Mouse (Mus musculus): Measurements from ENCODE around the gene Cd6. TPM values are rescaled to one million over a fixed set of nuclear protein-coding genes. Genes with fewer than 3 reads are reported as not detected.

The Cd6 gene
- polyA plus RNA-seq, 1 experiment, result not detected

GRCm38 (mm10) chr19:10783168-10783567, 46.7 kb downstream of the Cd6 start:
- Histone ChIP-seq H3K4me3 (ENCODE audit: insufficient read depth, low read depth, low read length) (no peak overlapping the region), H3K27ac (ENCODE audit: insufficient read depth, low read depth, low read length) (no peak overlapping the region), H3K4me1 (ENCODE audit: control insufficient read depth, insufficient read depth, low read length) (no peaks in the 10 kb centered on the region; the same call in 1 of the 2 replicates)
- 85% methylated on average over 4 of the region's 4 CpGs for WGBS
- TF ChIP-seq POLR2A (IDR thresholded peaks at IDR 0.05; ENCODE audit: insufficient read depth, low read depth, low read length), result no peak
- TF ChIP-seq CTCF (IDR thresholded peaks at IDR 0.05; ENCODE audit: insufficient read depth, low read depth, low read length), result no peak

GRCm38 (mm10) chr19:10781641-10782040, 48.2 kb downstream of the Cd6 start:
- H3K4me3 ChIP-seq (ENCODE audit: insufficient read depth, low read depth, low read length), result no peak overlapping the region
- TF ChIP-seq CTCF (IDR thresholded peaks at IDR 0.05; ENCODE audit: insufficient read depth, low read depth, low read length) (no peak), POLR2A (IDR thresholded peaks at IDR 0.05; ENCODE audit: insufficient read depth, low read depth, low read length) (no peak)
- no peaks in the 10 kb centered on the region for H3K4me1 ChIP-seq (ENCODE audit: control insufficient read depth, insufficient read depth, low read length)
- WGBS, result 81% methylated on average over 4 of the region's 4 CpGs
- H3K27ac ChIP-seq (ENCODE audit: insufficient read depth, low read depth, low read length), result no peak overlapping the region

GRCm38 (mm10) chr19:10776906-10777305, 53.0 kb downstream of the Cd6 start:
- Histone ChIP-seq H3K27ac (ENCODE audit: insufficient read depth, low read depth, low read length) (no peak overlapping the region), H3K4me1 (ENCODE audit: control insufficient read depth, insufficient read depth, low read length) (no peaks in the 10 kb centered on the region), H3K4me3 (ENCODE audit: insufficient read depth, low read depth, low read length) (no peak overlapping the region)
- TF ChIP-seq POLR2A (IDR thresholded peaks at IDR 0.05; ENCODE audit: insufficient read depth, low read depth, low read length) (no peak), CTCF (IDR thresholded peaks at IDR 0.05; ENCODE audit: insufficient read depth, low read depth, low read length) (no peak)
- WGBS, result 85% methylated on average over 4 of the region's 4 CpGs

GRCm38 (mm10) chr19:10774141-10774540, 55.7 kb downstream of the Cd6 start:
- WGBS, result 94% methylated on average over 6 of the region's 6 CpGs
- Histone ChIP-seq H3K4me1 (ENCODE audit: control insufficient read depth, insufficient read depth, low read length) (no peaks in the 10 kb centered on the region), H3K4me3 (ENCODE audit: insufficient read depth, low read depth, low read length) (no peak overlapping the region), H3K27ac (ENCODE audit: insufficient read depth, low read depth, low read length) (no peak overlapping the region)
- TF ChIP-seq POLR2A (IDR thresholded peaks at IDR 0.05; ENCODE audit: insufficient read depth, low read depth, low read length) (no peak), CTCF (IDR thresholded peaks at IDR 0.05; ENCODE audit: insufficient read depth, low read depth, low read length) (no peak)

- no peaks in the 10 kb centered on the region for H3K4me1 ChIP-seq (ENCODE audit: control insufficient read depth, insufficient read depth, low read length)
- TF ChIP-seq CTCF (IDR thresholded peaks at IDR 0.05; ENCODE audit: insufficient read depth, low read depth, low read length) (no peak), POLR2A (IDR thresholded peaks at IDR 0.05; ENCODE audit: insufficient read depth, low read depth, low read length) (no peak)
- no peak overlapping the region for H3K27ac ChIP-seq (ENCODE audit: insufficient read depth, low read depth, low read length)
- 81% methylated on average over 7 of the region's 7 CpGs for WGBS
- no peak overlapping the region for H3K4me3 ChIP-seq (ENCODE audit: insufficient read depth, low read depth, low read length)
These were observed 56.5 kb downstream of the Cd6 start for GRCm38 (mm10) chr19:10773384-10773783.

- WGBS, result 88% methylated on average over 10 of the region's 10 CpGs
- no peak for TF ChIP-seq CTCF (IDR thresholded peaks at IDR 0.05; ENCODE audit: insufficient read depth, low read depth, low read length)
- no peak for TF ChIP-seq POLR2A (IDR thresholded peaks at IDR 0.05; ENCODE audit: insufficient read depth, low read depth, low read length)
- Histone ChIP-seq H3K4me1 (ENCODE audit: control insufficient read depth, insufficient read depth, low read length) (no peaks in the 10 kb centered on the region), H3K27ac (ENCODE audit: insufficient read depth, low read depth, low read length) (no peak overlapping the region), H3K4me3 (ENCODE audit: insufficient read depth, low read depth, low read length) (no peak overlapping the region)
These were observed 57.0 kb downstream of the Cd6 start for GRCm38 (mm10) chr19:10772866-10773265.

- WGBS, result 77% methylated on average over 7 of the region's 7 CpGs
- no peaks in the 10 kb centered on the region for H3K4me1 ChIP-seq (ENCODE audit: control insufficient read depth, insufficient read depth, low read length)
- no peak for TF ChIP-seq CTCF (IDR thresholded peaks at IDR 0.05; ENCODE audit: insufficient read depth, low read depth, low read length)
- TF ChIP-seq POLR2A (IDR thresholded peaks at IDR 0.05; ENCODE audit: insufficient read depth, low read depth, low read length), result no peak
- no peak overlapping the region for H3K4me3 ChIP-seq (ENCODE audit: insufficient read depth, low read depth, low read length)
- no peak overlapping the region for H3K27ac ChIP-seq (ENCODE audit: insufficient read depth, low read depth, low read length)
These were observed 57.9 kb downstream of the Cd6 start for GRCm38 (mm10) chr19:10771995-10772394.

- Histone ChIP-seq H3K4me1 (ENCODE audit: control insufficient read depth, insufficient read depth, low read length) (no peaks in the 10 kb centered on the region), H3K27ac (ENCODE audit: insufficient read depth, low read depth, low read length) (no peak overlapping the region), H3K4me3 (ENCODE audit: insufficient read depth, low read depth, low read length) (no peak overlapping the region)
- TF ChIP-seq CTCF (IDR thresholded peaks at IDR 0.05; ENCODE audit: insufficient read depth, low read depth, low read length), result no peak
- TF ChIP-seq POLR2A (IDR thresholded peaks at IDR 0.05; ENCODE audit: insufficient read depth, low read depth, low read length), result no peak
- WGBS, result 75% methylated on average over 12 of the region's 12 CpGs
These were observed 60.2 kb downstream of the Cd6 start for GRCm38 (mm10) chr19:10769429-10770195.

- Histone ChIP-seq H3K4me3 (ENCODE audit: insufficient read depth, low read depth, low read length) (no peak overlapping the region), H3K4me1 (ENCODE audit: control insufficient read depth, insufficient read depth, low read length) (no peaks in the 10 kb centered on the region), H3K27ac (ENCODE audit: insufficient read depth, low read depth, low read length) (no peak overlapping the region)
- TF ChIP-seq CTCF (IDR thresholded peaks at IDR 0.05; ENCODE audit: insufficient read depth, low read depth, low read length) (no peak), POLR2A (IDR thresholded peaks at IDR 0.05; ENCODE audit: insufficient read depth, low read depth, low read length) (no peak)
- 74% methylated on average over 6 of the region's 6 CpGs for WGBS
These were observed 61.0 kb downstream of the Cd6 start for GRCm38 (mm10) chr19:10768694-10769428.
